Mouse (Mus musculus) neural tube, embryonic 11.5 days (tissue): Measurements from ENCODE around the gene Carhsp1. TPM values are rescaled to one million over a fixed set of nuclear protein-coding genes. Genes with fewer than 3 reads are reported as not detected.
A peak's percentile ranks its signal among the peaks of the same experiment; 100 is the strongest.

Experiments used
- ATAC-seq: fragments of 200-750 bp; cut with Nextera tagmentation; 2 replicates; pipeline ENCODE4 v1.8.0; 2017; ENCODE audit warnings: moderate number of reproducible peaks, mild to moderate bottlenecking, moderate TSS enrichment, moderate library complexity; ENCODE audit not compliant: insufficient read depth, low FRiP score, low TSS enrichment
- DNase-seq: peaks from one replicate; pipeline ENCODE4 v3.0.0-alpha.2; 2015; ENCODE audit warnings: low spot score
- H3K27ac ChIP-seq: fragments of 300-500 bp; sonication (generic); 2 replicates; pipeline ENCODE4 v1.5.1; 2014; ENCODE audit warnings: low read depth, mild to moderate bottlenecking, low read length
- H3K27me3 ChIP-seq: fragments of 300-500 bp; sonication (generic); 2 replicates; pipeline ENCODE4 v1.6.1; 2014; ENCODE audit warnings: mild to moderate bottlenecking, low read length, mixed read lengths; ENCODE audit not compliant: control insufficient read depth, insufficient read depth
- H3K36me3 ChIP-seq: fragments of 300-500 bp; sonication (generic); 2 replicates; pipeline ENCODE4 v1.6.1; 2014; ENCODE audit warnings: mild to moderate bottlenecking, low read length, moderate library complexity, mixed read lengths; ENCODE audit not compliant: control insufficient read depth, insufficient read depth
- H3K4me1 ChIP-seq: fragments of 300-500 bp; sonication (generic); 2 replicates; pipeline ENCODE4 v1.6.1; 2014; ENCODE audit warnings: low read length, mixed read lengths; ENCODE audit not compliant: control insufficient read depth, insufficient read depth
- H3K4me2 ChIP-seq: fragments of 300-500 bp; sonication (generic); 2 replicates; pipeline ENCODE4 v1.6.1; 2014; ENCODE audit warnings: low read depth, mild to moderate bottlenecking, moderate library complexity
- H3K4me3 ChIP-seq: fragments of 300-500 bp; sonication (generic); 2 replicates; pipeline ENCODE4 v1.5.1; 2014; ENCODE audit warnings: low read depth, low read length
- H3K9ac ChIP-seq: fragments of 300-500 bp; sonication (generic); 2 replicates; pipeline ENCODE4 v1.6.1; 2014; ENCODE audit warnings: mild to moderate bottlenecking, low read length
- H3K9me3 ChIP-seq: fragments of 300-500 bp; sonication (generic); 2 replicates; pipeline ENCODE4 v1.6.1; 2016; ENCODE audit warnings: low read length; ENCODE audit not compliant: control insufficient read depth
- WGBS: fragments of 180-500 bp; shearing (Covaris S2); extraction: QIAGEN DNeasy Blood & Tissue Kit; methylation state at CpG from one replicate; pipeline ENCODE4 v1.1.7; 2014; 5-methylcytosine and 5-hydroxymethylcytosine counted together
- polyA plus RNA-seq: library from polyadenylated mRNA; unstranded; fragments of >200 nt; fragmentation: Nextera tagmentation; extraction: Ambion mirVana; gene quantifications from 2 replicates; pipeline ENCODE4 v1.2.1, GENCODE M21; 2014

Carhsp1 gene
- polyA plus RNA-seq, 1 experiment from 2014 or later, result 78.4 TPM

DNA sequence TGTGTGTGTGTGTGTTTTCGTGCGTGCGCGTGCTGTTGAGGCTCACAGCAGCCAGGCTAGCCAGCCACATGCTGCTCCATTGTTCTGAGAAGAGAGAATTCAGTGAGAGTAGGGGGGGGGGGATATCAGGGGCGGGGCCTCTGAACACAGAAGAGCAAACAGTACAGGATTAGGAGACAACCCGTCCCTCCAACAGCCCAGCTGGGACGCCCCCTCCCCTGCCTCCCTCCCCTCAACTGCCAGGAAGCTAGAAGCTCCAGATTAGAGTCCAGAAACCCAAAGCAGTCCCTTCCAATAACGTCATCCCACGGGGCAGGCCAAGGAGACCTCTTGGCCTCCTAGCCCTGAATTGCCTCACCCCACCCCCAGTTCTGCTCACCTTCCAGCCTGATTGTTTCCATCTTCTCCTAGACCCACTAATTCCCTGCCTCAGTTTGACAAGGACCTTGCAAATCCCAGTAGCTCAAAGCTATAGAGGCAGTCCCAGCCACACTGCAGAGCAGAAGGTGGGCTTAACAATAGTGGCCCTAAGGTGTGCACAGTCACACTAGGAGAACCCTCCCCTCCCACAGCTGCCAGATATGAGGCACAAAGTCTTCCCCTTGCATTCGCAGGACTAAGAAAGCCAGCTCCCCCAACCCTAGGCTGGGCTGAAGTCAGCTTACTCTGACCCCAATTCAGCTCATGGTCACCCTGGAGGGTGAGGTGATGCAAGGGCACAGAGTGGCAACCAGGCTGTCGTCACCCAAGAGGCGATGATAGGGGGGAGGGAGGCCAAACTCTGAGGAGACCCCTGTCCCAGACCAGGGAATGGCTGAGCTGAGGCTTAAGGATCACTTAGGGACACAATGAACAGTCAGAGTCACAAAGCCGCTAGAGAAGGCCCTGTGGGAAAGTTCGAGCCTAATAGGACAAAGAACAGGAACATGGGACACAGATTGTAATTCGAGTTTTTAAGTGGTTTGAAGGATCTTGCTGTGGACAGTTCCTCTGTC lies 1.6 kb downstream of the Carhsp1 start:
- ATAC-seq (peak; percentile 51), DNase-seq (peak; percentile 68)
- H3K4me3 ChIP-seq, result peak overlapping the region; percentile 62
- H3K36me3 ChIP-seq, result no peaks in the 10 kb centered on the region
- no peaks in the 10 kb centered on the region for H3K9me3 ChIP-seq
- H3K4me1 ChIP-seq, result peaks cover 28% of the 10 kb centered on the region
- H3K27me3 ChIP-seq, result 0 out of 2 replicates have a peak, but pooled peaks cover 5% of the 10 kb centered on the region
- H3K9ac ChIP-seq, result peak overlapping the region; percentile 69
- H3K4me2 ChIP-seq, result peak overlapping the region; percentile 64
- peak overlapping the region; percentile 70; the same call in 1 of the 2 replicates for H3K27ac ChIP-seq
- WGBS, result 9% methylated on average over 15 of the region's 15 CpGs

DNA sequence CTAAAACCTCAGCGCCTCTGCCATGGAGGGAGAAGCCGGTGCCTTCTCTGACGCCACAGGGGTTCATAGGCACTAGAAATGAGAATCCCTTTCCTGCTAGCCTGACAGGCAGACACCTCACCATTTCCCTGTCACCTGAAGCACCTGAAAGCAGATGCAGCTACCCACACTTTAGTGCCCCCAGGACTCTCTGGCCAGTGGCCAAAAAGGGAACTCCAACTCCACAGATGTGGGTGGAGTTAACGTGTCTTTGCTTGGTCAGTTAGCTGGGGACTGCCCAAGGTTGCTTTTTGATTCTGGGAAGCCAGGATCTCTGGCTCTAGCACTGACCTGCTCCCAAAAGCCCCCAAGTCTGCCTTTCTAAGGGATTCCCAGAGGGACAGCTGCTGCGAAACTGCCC lies 2.5 kb downstream of the Carhsp1 start:
- DNase-seq, result no peak
- H3K4me1 ChIP-seq, result peaks cover 28% of the 10 kb centered on the region
- ATAC-seq, result no peak
- no peak overlapping the region for H3K27ac ChIP-seq
- peak overlapping the region; percentile 69 for H3K9ac ChIP-seq
- H3K27me3 ChIP-seq, result 0 out of 2 replicates have a peak, but pooled peaks cover 5% of the 10 kb centered on the region
- WGBS, result 54% methylated on average over 5 of the region's 5 CpGs
- no peaks in the 10 kb centered on the region for H3K36me3 ChIP-seq
- peak overlapping the region; percentile 62 for H3K4me3 ChIP-seq
- H3K4me2 ChIP-seq, result peak overlapping the region; percentile 64
- H3K9me3 ChIP-seq, result no peaks in the 10 kb centered on the region

GRCm38 (mm10) chr16:8668386-8668785 lies 3.6 kb downstream of the Carhsp1 start:
- Histone ChIP-seq H3K27ac (no peak overlapping the region), H3K4me2 (peak overlapping the region; percentile 8), H3K9ac (no peak overlapping the region), H3K4me3 (no peak overlapping the region), H3K4me1 (peaks cover 28% of the 10 kb centered on the region), H3K9me3 (no peaks in the 10 kb centered on the region), H3K36me3 (no peaks in the 10 kb centered on the region; the same call in 1 of the 2 replicates), H3K27me3 (0 out of 2 replicates have a peak, but pooled peaks cover 5% of the 10 kb centered on the region)
- no peak for ATAC-seq
- DNase-seq, result no peak
- 71% methylated on average over 2 of the region's 2 CpGs for WGBS

GRCm38 (mm10) chr16:8667814-8668213 lies 4.1 kb downstream of the Carhsp1 start:
- no peak for DNase-seq
- ATAC-seq, result no peak
- H3K4me3 ChIP-seq, result no peak overlapping the region
- H3K36me3 ChIP-seq, result no peaks in the 10 kb centered on the region; the same call in 1 of the 2 replicates
- H3K9ac ChIP-seq, result no peak overlapping the region
- no peak overlapping the region for H3K27ac ChIP-seq
- H3K4me1 ChIP-seq, result peaks cover 28% of the 10 kb centered on the region
- H3K27me3 ChIP-seq, result 0 out of 2 replicates have a peak, but pooled peaks cover under 1% of the 10 kb centered on the region
- no peaks in the 10 kb centered on the region for H3K9me3 ChIP-seq
- 78% methylated on average over 4 of the region's 4 CpGs for WGBS
- no peak overlapping the region for H3K4me2 ChIP-seq

DNA sequence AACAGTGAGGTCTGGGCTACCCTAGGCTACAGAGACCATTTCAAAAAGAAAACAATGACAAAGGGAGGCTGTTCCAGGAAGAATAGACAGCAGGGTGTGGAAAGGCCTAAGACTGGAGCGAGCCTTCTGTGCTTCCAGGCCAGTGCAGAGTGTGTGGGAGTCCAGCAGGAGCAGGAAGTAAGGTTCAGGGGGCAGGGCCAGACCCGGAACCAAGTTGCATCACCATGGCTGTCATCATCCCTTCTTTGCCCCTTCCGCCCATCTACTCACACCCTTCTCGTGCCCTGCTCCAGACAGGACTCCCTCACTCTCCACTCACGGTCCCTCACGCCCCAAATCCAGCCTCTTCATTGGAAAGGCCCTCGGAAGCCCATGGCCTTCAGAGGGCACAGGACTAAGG lies 4.7 kb downstream of the Carhsp1 start:
- no peak overlapping the region for H3K4me3 ChIP-seq
- 88% methylated on average over 7 of the region's 7 CpGs for WGBS
- peaks cover 3% of the 10 kb centered on the region; the same call in 1 of the 2 replicates for H3K36me3 ChIP-seq
- no peak overlapping the region for H3K4me2 ChIP-seq
- H3K9ac ChIP-seq, result no peak overlapping the region
- peaks cover 28% of the 10 kb centered on the region for H3K4me1 ChIP-seq
- H3K9me3 ChIP-seq, result no peaks in the 10 kb centered on the region
- no peak for DNase-seq
- no peak overlapping the region for H3K27ac ChIP-seq
- no peak for ATAC-seq
- H3K27me3 ChIP-seq, result no peaks in the 10 kb centered on the region

- Histone ChIP-seq H3K9ac (no peak overlapping the region), H3K4me1 (peaks cover 28% of the 10 kb centered on the region), H3K27ac (no peak overlapping the region), H3K9me3 (no peaks in the 10 kb centered on the region), H3K4me2 (no peak overlapping the region), H3K4me3 (no peak overlapping the region), H3K27me3 (no peaks in the 10 kb centered on the region), H3K36me3 (peaks cover 3% of the 10 kb centered on the region; the same call in 1 of the 2 replicates)
- ATAC-seq (no peak), DNase-seq (no peak)
- WGBS, result 57% methylated on average over 2 of the region's 2 CpGs
Observed at GRCm38 (mm10) chr16:8666452-8666851, 5.5 kb downstream of the Carhsp1 start.

GRCm38 (mm10) chr16:8665367-8665766 lies 6.6 kb downstream of the Carhsp1 start:
- H3K4me1 ChIP-seq, result peaks cover 24% of the 10 kb centered on the region
- WGBS, result 79% methylated on average over 5 of the region's 5 CpGs
- ATAC-seq (no peak), DNase-seq (no peak)
- no peak overlapping the region for H3K9ac ChIP-seq
- peaks cover 7% of the 10 kb centered on the region for H3K36me3 ChIP-seq
- H3K9me3 ChIP-seq, result no peaks in the 10 kb centered on the region
- no peak overlapping the region for H3K4me2 ChIP-seq
- H3K27ac ChIP-seq, result no peak overlapping the region
- no peaks in the 10 kb centered on the region for H3K27me3 ChIP-seq
- H3K4me3 ChIP-seq, result no peak overlapping the region

- Histone ChIP-seq H3K4me1 (peaks cover 12% of the 10 kb centered on the region), H3K9ac (no peak overlapping the region), H3K36me3 (peaks cover 9% of the 10 kb centered on the region), H3K4me2 (no peak overlapping the region), H3K9me3 (no peaks in the 10 kb centered on the region), H3K27me3 (no peaks in the 10 kb centered on the region), H3K27ac (no peak overlapping the region), H3K4me3 (no peak overlapping the region)
- DNase-seq (no peak), ATAC-seq (no peak)
- 80% methylated on average over 24 of the region's 24 CpGs for WGBS
Observed at GRCm38 (mm10) chr16:8663606-8664539, 8.1 kb downstream of the Carhsp1 start.
